Mouse (Mus musculus) thymus, adult 18-20 months (tissue): Measurements from ENCODE around the gene Rps24.
A peak's percentile ranks its signal among the peaks of the same experiment; 100 is the strongest.
"Not testable (repeated sequence)": the region's sequence is repeated elsewhere in the genome, so short reads cannot be mapped to it uniquely, and the experiment has no call there.

Experiments
- DNase-seq, 2 experiments: peaks; one replicate each; pipeline ENCODE4 v3.0.0; 2022; ENCODE audit warnings: mixed read lengths in 2 of 2

The Rps24 gene

GRCm38 (mm10) chr14:24486773-24487227 is at the start of gene Rps24, which contains the start of gene Polr3a:
Gene Rps24 (plus strand): TSS chr14:24487125.
Gene Polr3a (minus strand): TSS chr14:24487058.
- DNase-seq: peak; percentile 79 to 86

- DNase-seq: not testable (repeated sequence)
Measured at GRCm38 (mm10) chr14:24443529-24443928, 43.4 kb upstream of the Rps24 start.

- no peak for DNase-seq
Measured at GRCm38 (mm10) chr14:24458191-24458590, 28.7 kb upstream of the Rps24 start.

- no peak for DNase-seq
Measured at GRCm38 (mm10) chr14:24468806-24469205, 18.1 kb upstream of the Rps24 start.

GRCm38 (mm10) chr14:24486241-24486767 is 621 bp upstream of the Rps24 start:
- DNase-seq: no peak

- DNase-seq: not testable (repeated sequence)
Measured at GRCm38 (mm10) chr14:24489772-24490171, 2.8 kb downstream of the Rps24 start.

- DNase-seq: peak; percentile 90 to 91
Measured at GRCm38 (mm10) chr14:24490468-24491265, 3.7 kb downstream of the Rps24 start.

GRCm38 (mm10) chr14:24491266-24491981 is 4.5 kb downstream of the Rps24 start:
- no peak for DNase-seq

- no peak for DNase-seq
Measured at GRCm38 (mm10) chr14:24493256-24493655, 6.3 kb downstream of the Rps24 start.

GRCm38 (mm10) chr14:24496507-24496906 is 9.6 kb downstream of the Rps24 start:
- no peak for DNase-seq

- no peak for DNase-seq
Measured at GRCm38 (mm10) chr14:24497443-24497842, 10.5 kb downstream of the Rps24 start.

GRCm38 (mm10) chr14:24498561-24499255 is 11.8 kb downstream of the Rps24 start:
- no peak for DNase-seq

- no peak for DNase-seq
Measured at GRCm38 (mm10) chr14:24499478-24499877, 12.6 kb downstream of the Rps24 start.

- DNase-seq: peak; percentile 15 to 22
Measured at GRCm38 (mm10) chr14:24500091-24500844, 13.3 kb downstream of the Rps24 start.

- DNase-seq: no peak
Measured at GRCm38 (mm10) chr14:24500845-24501186, 13.9 kb downstream of the Rps24 start.

GRCm38 (mm10) chr14:24501256-24501655 is 14.3 kb downstream of the Rps24 start:
- DNase-seq: no peak

- DNase-seq: no peak
Measured at GRCm38 (mm10) chr14:24507452-24508069, 20.6 kb downstream of the Rps24 start.

- DNase-seq: no peak
Measured at GRCm38 (mm10) chr14:24508070-24508773, 21.3 kb downstream of the Rps24 start.

- no peak for DNase-seq
Measured at GRCm38 (mm10) chr14:24509557-24509956, 22.6 kb downstream of the Rps24 start.

GRCm38 (mm10) chr14:24510218-24510617 is 23.3 kb downstream of the Rps24 start:
- no peak for DNase-seq

- DNase-seq: no peak
Measured at GRCm38 (mm10) chr14:24510679-24511078, 23.8 kb downstream of the Rps24 start.
